Comparison of ENCODE assay signal across 8 mouse cellular contexts in the genomic region with DNA sequence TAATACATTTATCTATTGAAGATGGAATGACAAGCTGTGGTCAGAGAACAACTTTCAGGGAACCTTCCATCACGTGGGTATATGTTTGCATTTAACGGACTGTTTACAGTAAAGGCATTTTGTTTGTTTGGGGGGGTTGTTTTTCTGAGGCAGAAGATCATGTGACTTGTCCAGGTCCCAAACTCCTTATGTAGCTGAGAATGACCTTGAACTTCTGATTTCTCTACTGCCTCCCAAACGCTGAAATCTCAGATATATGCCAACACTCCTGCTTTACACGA. TPM values are rescaled to one million over a fixed set of nuclear protein-coding genes. Genes with fewer than 3 reads are reported as not detected.
DNase-seq lines count a peak whose midpoint lies in the region; ATAC-seq and TF ChIP-seq lines count a peak whose summit lies in the region.

No protein-coding gene starts in this region.

- no peak for TF ChIP-seq CTCF in liver, postnatal 0 days (IDR thresholded peaks at IDR 0.05; ENCODE audit: low read depth)

- H3K27ac ChIP-seq in heart, embryonic 14.5 days (replicated peaks in 1 of 2; ENCODE audit: control insufficient read depth in 1 of 2, insufficient read depth in 1 of 2, low read depth in 2 of 2, low read length in 2 of 2): no peak overlapping the region
- H3K27ac ChIP-seq in forebrain, embryonic 16.5 days (ENCODE audit: low read length): no peak overlapping the region
- no peak overlapping the region for H3K27ac ChIP-seq in liver, postnatal 0 days (ENCODE audit: low read depth)

- ATAC-seq in heart, embryonic 14.5 days (ENCODE audit: insufficient number of reproducible peaks, insufficient read depth, low FRiP score, low read depth): no peak
- ATAC-seq in forebrain, embryonic 16.5 days: peak; percentile 10; the same call in 1 of the 2 replicates
- ATAC-seq in liver, postnatal 0 days: no peak
- ATAC-seq in erythroid progenitor cell, adult 5-6 weeks (replicated peaks; ENCODE audit: low FRiP score, poor library complexity, severe bottlenecking): no peak

- TF ChIP-seq EP300 in liver, postnatal 0 days (IDR thresholded peaks at IDR 0.05; ENCODE audit: low read depth): no peak

- H3K36me3 ChIP-seq in heart, embryonic 14.5 days (ENCODE audit: control insufficient read depth, insufficient read depth, low read length): peaks cover 6% of the 10 kb centered on the region; the same call in 1 of the 2 replicates
- no peaks in the 10 kb centered on the region for H3K36me3 ChIP-seq in forebrain, embryonic 16.5 days (ENCODE audit: control insufficient read depth, insufficient read depth)
- H3K36me3 ChIP-seq in liver, postnatal 0 days (replicated peaks; ENCODE audit: insufficient read depth, low read length): no peaks in the 10 kb centered on the region; the same call in 1 of the 2 replicates

- no peaks in the 10 kb centered on the region for H3K27me3 ChIP-seq in heart, embryonic 14.5 days (ENCODE audit: control insufficient read depth, insufficient read depth, low read length)
- no peaks in the 10 kb centered on the region for H3K27me3 ChIP-seq in forebrain, embryonic 16.5 days (replicated peaks; ENCODE audit: control insufficient read depth, insufficient read depth, low read length)
- H3K27me3 ChIP-seq in liver, postnatal 0 days (ENCODE audit: insufficient read depth, low read length): no peaks in the 10 kb centered on the region

- peak overlapping the region; percentile 93; the same call in 1 of the 2 replicates for H3K9ac ChIP-seq in heart, embryonic 14.5 days (ENCODE audit: low read length)
- H3K9ac ChIP-seq in forebrain, embryonic 16.5 days (replicated peaks; ENCODE audit: low read depth, low read length): no peak overlapping the region
- H3K9ac ChIP-seq in liver, postnatal 0 days (replicated peaks): no peak overlapping the region

- H3K4me1 ChIP-seq in heart, embryonic 14.5 days (ENCODE audit: control insufficient read depth in 2 of 2, insufficient read depth in 2 of 2, low read length in 2 of 2): peaks cover 0 to 10% of the 10 kb centered on the region in 2 experiments; a peak in 2 of 4 replicates
- H3K4me1 ChIP-seq in forebrain, embryonic 16.5 days (replicated peaks; ENCODE audit: control insufficient read depth, insufficient read depth, low read length): peaks cover 8% of the 10 kb centered on the region; the same call in 1 of the 2 replicates
- no peaks in the 10 kb centered on the region for H3K4me1 ChIP-seq in liver, postnatal 0 days (ENCODE audit: insufficient read depth)

- peak overlapping the region in 1 of 2 experiments; percentile 92; a peak in 2 of 4 replicates for H3K4me3 ChIP-seq in heart, embryonic 14.5 days (ENCODE audit: control insufficient read depth in 1 of 2, insufficient read depth in 1 of 2, low read depth in 1 of 2, low read length in 2 of 2)
- peak overlapping the region; percentile 93 for H3K4me3 ChIP-seq in forebrain, embryonic 16.5 days (replicated peaks; ENCODE audit: low read length)
- peak overlapping the region; percentile 83 for H3K4me3 ChIP-seq in liver, postnatal 0 days (ENCODE audit: low read depth, low read length)

- peak overlapping the region; percentile 85 for H3K4me2 ChIP-seq in heart, embryonic 14.5 days (ENCODE audit: low read length)
- peak overlapping the region; percentile 77 for H3K4me2 ChIP-seq in forebrain, embryonic 16.5 days (ENCODE audit: low read length)
- H3K4me2 ChIP-seq in liver, postnatal 0 days (ENCODE audit: low read depth, low read length): peak overlapping the region; percentile 76

- no peak for DNase-seq in heart, adult 11 months
- DNase-seq in ES-CJ7 (ENCODE audit: low read depth, low spot score): peak; percentile 43
- no peak for DNase-seq in liver, postnatal 0 days
- DNase-seq in embryo, embryonic 9.5 days (ENCODE audit: extremely low spot score): no peak
- DNase-seq in thymus, postnatal 14 days: no peak

- WGBS in heart, embryonic 14.5 days: 24% methylated on average over 4 of the region's 4 CpGs
- 33% methylated on average over 4 of the region's 4 CpGs for WGBS in forebrain, embryonic 16.5 days
- whole genome bisulfite sequencing in liver, postnatal 0 days (ENCODE audit: insufficient replicate concordance): 25% methylated on average over 4 of the region's 4 CpGs

- H3K9me3 ChIP-seq in heart, embryonic 14.5 days (ENCODE audit: control insufficient read depth, low read length): no peaks in the 10 kb centered on the region
- H3K9me3 ChIP-seq in forebrain, embryonic 16.5 days (ENCODE audit: control insufficient read depth, low read length): no peaks in the 10 kb centered on the region
- no peaks in the 10 kb centered on the region for H3K9me3 ChIP-seq in liver, postnatal 0 days (ENCODE audit: low read length)

RNA-seq across cellular contexts. Expression of a gene that starts 0.5 kb away (rescaled TPM):
- 53.1 and 59.6 TPM in 2 replicates for polyA plus RNA-seq in heart, embryonic 14.5 days (2014; fragmentation: Nextera tagmentation; extraction: Ambion mirVana)
- 38.5 and 45.2 TPM in 2 replicates for polyA plus RNA-seq in forebrain, embryonic 16.5 days (2015; fragmentation: Nextera tagmentation; extraction: Ambion mirVana)
- polyA plus RNA-seq in liver, postnatal 0 days (2015; fragmentation: Nextera tagmentation; extraction: Ambion mirVana): 26.4 and 32.3 TPM in 2 replicates
- total RNA-seq in erythroid progenitor cell, adult 5-6 weeks (2015; ENCODE audit: low replicate concordance): 43.2 and 56.2 TPM in 2 replicates
- 43.8 and 79.5 TPM in 2 replicates for total RNA-seq in erythroid progenitor cell, adult 5-6 weeks (2017; ENCODE audit: low replicate concordance)

RNA-seq across cellular contexts. Expression of a gene that starts 12.1 kb away (rescaled TPM):
- polyA plus RNA-seq in heart, embryonic 14.5 days (2014; fragmentation: Nextera tagmentation; extraction: Ambion mirVana): 0.05 TPM in 1 of 2 replicates, not detected in the other
- 0.09 TPM in 1 of 2 replicates, not detected in the other for polyA plus RNA-seq in forebrain, embryonic 16.5 days (2015; fragmentation: Nextera tagmentation; extraction: Ambion mirVana)
- polyA plus RNA-seq in liver, postnatal 0 days (2015; fragmentation: Nextera tagmentation; extraction: Ambion mirVana): 17.4 and 19.3 TPM in 2 replicates
- total RNA-seq in erythroid progenitor cell, adult 5-6 weeks (2015; ENCODE audit: low replicate concordance): not detected in 2 replicates
- not detected in 2 replicates for total RNA-seq in erythroid progenitor cell, adult 5-6 weeks (2017; ENCODE audit: low replicate concordance)

RNA-seq across cellular contexts. Expression of a gene that starts 55.2 kb away (rescaled TPM):
- 681 and 773 TPM in 2 replicates for polyA plus RNA-seq in heart, embryonic 14.5 days (2014; fragmentation: Nextera tagmentation; extraction: Ambion mirVana)
- 626 and 632 TPM in 2 replicates for polyA plus RNA-seq in forebrain, embryonic 16.5 days (2015; fragmentation: Nextera tagmentation; extraction: Ambion mirVana)
- polyA plus RNA-seq in liver, postnatal 0 days (2015; fragmentation: Nextera tagmentation; extraction: Ambion mirVana): 609 and 626 TPM in 2 replicates
- total RNA-seq in erythroid progenitor cell, adult 5-6 weeks (2015; ENCODE audit: low replicate concordance): 812 and 916 TPM in 2 replicates
- total RNA-seq in erythroid progenitor cell, adult 5-6 weeks (2017; ENCODE audit: low replicate concordance): 392 and 459 TPM in 2 replicates

RNA-seq across cellular contexts. Expression of a gene that starts 55.3 kb away (rescaled TPM):
- polyA plus RNA-seq in heart, embryonic 14.5 days (2014; fragmentation: Nextera tagmentation; extraction: Ambion mirVana): 58.5 and 60.3 TPM in 2 replicates
- 61.9 and 67.1 TPM in 2 replicates for polyA plus RNA-seq in forebrain, embryonic 16.5 days (2015; fragmentation: Nextera tagmentation; extraction: Ambion mirVana)
- polyA plus RNA-seq in liver, postnatal 0 days (2015; fragmentation: Nextera tagmentation; extraction: Ambion mirVana): 31.1 and 34.0 TPM in 2 replicates
- total RNA-seq in erythroid progenitor cell, adult 5-6 weeks (2015; ENCODE audit: low replicate concordance): 30.6 and 33.1 TPM in 2 replicates
- total RNA-seq in erythroid progenitor cell, adult 5-6 weeks (2017; ENCODE audit: low replicate concordance): 37.1 and 54.7 TPM in 2 replicates

Comparison
In these comparisons a context has a peak if more than half of its experiments do, and no peak if none do; other contexts are left out.
1. RNA of a gene that starts 12.1 kb away (polyA plus RNA-seq): 17.4 to 19.3 TPM in liver, postnatal 0 days; 0.09 TPM in forebrain, embryonic 16.5 days and 0.05 TPM in heart, embryonic 14.5 days; every median in the first group is over 10 times any median in the second.
2. Peak in every context shown above with its lines, with median percentiles within 50 percentile points of each other: H3K4me2 ChIP-seq.